Comparison of ENCODE assay signal across 10 mouse cellular contexts in genomic region chr5:118339676-118340661, GRCm38 (mm10).
A peak's percentile ranks its signal among the peaks of the same experiment; 100 is the strongest.
DNase-seq lines count a peak whose midpoint lies in the region; ATAC-seq and TF ChIP-seq lines count a peak whose summit lies in the region.
"Had no signal": no experiment of that assay in that cellular context is flagged by ENCODE, and none has a peak within 500 bp of the region (broad histone marks: within the 10 kb centered on the region; RNA-seq: fewer than 3 reads in every experiment).

No protein-coding gene starts in this region.

- H3K27me3 ChIP-seq in forebrain, embryonic 15.5 days = no peaks in the 10 kb centered on the region
- peaks cover 25% of the 10 kb centered on the region for H3K27me3 ChIP-seq in forebrain, embryonic 10.5 days (ENCODE audit: poor library complexity, severe bottlenecking)
- H3K27me3 ChIP-seq in heart, adult 2 months (ENCODE audit: control insufficient read depth, insufficient read depth, low read length) = no peaks in the 10 kb centered on the region

- no peak for DNase-seq in forebrain, embryonic 10.5 days (ENCODE audit: extremely low spot score, low spot score)
- DNase-seq in ES-CJ7 (ENCODE audit: low read depth, low spot score) = peak; percentile 54
- DNase-seq in heart, adult 2 months = peak; percentile 66 to 68
- DNase-seq in kidney, postnatal 14 days = peak; percentile 92
- peak; percentile 43 for DNase-seq in skeletal muscle tissue, adult 2 months (ENCODE audit: low read depth, low spot score)
- no peak for DNase-seq in layer of hippocampus, postnatal 10 days (ENCODE audit: low spot score in 2 of 2)

- peak; percentile 53; the same call in 1 of the 2 replicates for ATAC-seq in forebrain, embryonic 15.5 days (replicated peaks)
- ATAC-seq in monocyte, adult 5-6 weeks (replicated peaks; ENCODE audit: insufficient number of reproducible peaks, low FRiP score, low TSS enrichment, poor library complexity, severe bottlenecking) = no peak

- no peak for TF ChIP-seq POLR2A in heart, adult 2 months (IDR thresholded peaks at IDR 0.05; ENCODE audit: insufficient read depth, low read depth, low read length)

- no peak overlapping the region for H3K9ac ChIP-seq in forebrain, embryonic 15.5 days (replicated peaks)
- H3K9ac ChIP-seq in heart, adult 2 months (ENCODE audit: low read depth, low read length) = no peak overlapping the region

- H3K4me3 ChIP-seq in forebrain, embryonic 15.5 days = no peak overlapping the region
- no peak overlapping the region for H3K4me3 ChIP-seq in forebrain, embryonic 10.5 days
- H3K4me3 ChIP-seq in heart, adult 2 months = no peak overlapping the region
- H3K4me3 ChIP-seq: erythroblast, embryonic 14.5 days; megakaryocyte, embryonic 14.5 days had no signal

- H3K4me1 ChIP-seq in forebrain, embryonic 15.5 days = peaks cover 19% of the 10 kb centered on the region
- peaks cover 24% of the 10 kb centered on the region for H3K4me1 ChIP-seq in forebrain, embryonic 10.5 days
- peaks cover 4% of the 10 kb centered on the region for H3K4me1 ChIP-seq in heart, adult 2 months (ENCODE audit: control insufficient read depth, insufficient read depth, low read length)

- WGBS in forebrain, embryonic 15.5 days = 47% methylated on average over 22 of the region's 22 CpGs
- 66% methylated on average over 22 of the region's 22 CpGs for WGBS in forebrain, embryonic 10.5 days
- WGBS in heart, adult 2 months = 27% methylated on average over 22 of the region's 22 CpGs

- TF ChIP-seq CTCF in heart, adult 2 months (IDR thresholded peaks at IDR 0.05) = no peak

- H3K36me3 ChIP-seq in forebrain, embryonic 15.5 days = no peaks in the 10 kb centered on the region
- no peaks in the 10 kb centered on the region for H3K36me3 ChIP-seq in forebrain, embryonic 10.5 days (replicated peaks)
- H3K36me3 ChIP-seq in heart, adult 2 months (ENCODE audit: control insufficient read depth, insufficient read depth, low read length) = no peaks in the 10 kb centered on the region

- no peak overlapping the region for H3K4me2 ChIP-seq in forebrain, embryonic 15.5 days (replicated peaks)

- TF ChIP-seq EP300 in heart, adult 2 months (IDR thresholded peaks at IDR 0.05; ENCODE audit: insufficient read depth, low read depth, low read length) = no peak

- no peaks in the 10 kb centered on the region for H3K79me2 ChIP-seq in heart, adult 2 months (replicated peaks; ENCODE audit: control insufficient read depth, insufficient read depth, low read length)

- 0 out of 2 replicates have a peak overlapping the region, but pooled peaks have one; percentile 31 for H3K27ac ChIP-seq in forebrain, embryonic 15.5 days (replicated peaks)
- no peak overlapping the region; the same call in 1 of the 2 replicates for H3K27ac ChIP-seq in forebrain, embryonic 10.5 days
- H3K27ac ChIP-seq in heart, adult 2 months = peak overlapping the region; percentile 40

- no peaks in the 10 kb centered on the region for H3K9me3 ChIP-seq in forebrain, embryonic 15.5 days
- H3K9me3 ChIP-seq in forebrain, embryonic 10.5 days = no peaks in the 10 kb centered on the region

- intact Hi-C loops in heart, adult 2 months (cut with DNase I) = no loop called here

Comparison
In these comparisons a context has a peak if more than half of its experiments do, and no peak if none do; other contexts are left out.
1. DNase-seq: peak in ES-CJ7 (single experiment), heart, adult 2 months (2 of 2), kidney, postnatal 14 days (single experiment) and skeletal muscle tissue, adult 2 months (single experiment); none in forebrain, embryonic 10.5 days (single experiment) and layer of hippocampus, postnatal 10 days (0 of 2).